Mouse (Mus musculus) myocyte (in vitro differentiated cells): Measurements from ENCODE around the gene 1110017D15Rik.

Source experiments
- CEBPB ChIP-seq: IDR thresholded peaks from 2 replicates; pipeline ENCODE4 v1.6.1; 2011; ENCODE audit warnings: mild to moderate bottlenecking, moderate library complexity; ENCODE audit not compliant: poor library complexity, insufficient read depth, severe bottlenecking
- E2F4 ChIP-seq: IDR thresholded peaks from one replicate; pipeline ENCODE4 v1.6.1; 2011; ENCODE audit warnings: mild to moderate bottlenecking, control low read depth, moderate library complexity; ENCODE audit not compliant: insufficient read depth
- MYOD1 ChIP-seq, 3 experiments: IDR thresholded peaks; one replicate each; pipeline ENCODE4 v1.6.1; 2011; ENCODE audit warnings: control low read depth in 2 of 3, low read depth in 2 of 3, mild to moderate bottlenecking in 2 of 3, moderate library complexity in 1 of 3; ENCODE audit not compliant: insufficient read length in 2 of 3, control insufficient read depth in 1 of 3
- MYOG ChIP-seq, 3 experiments: IDR thresholded peaks; one replicate each; pipeline ENCODE4 v1.6.1; 2011; ENCODE audit warnings: control low read depth in 2 of 3, low read depth in 2 of 3, mild to moderate bottlenecking in 2 of 3; ENCODE audit not compliant: insufficient read length in 2 of 3, control insufficient read depth in 1 of 3, insufficient read depth in 1 of 3
- POLR2A ChIP-seq: IDR thresholded peaks from one replicate; pipeline ENCODE4 v1.6.1; 2011; ENCODE audit warnings: low read depth, mild to moderate bottlenecking, control low read depth, moderate library complexity; ENCODE audit not compliant: insufficient read length
- POLR2AphosphoS2 ChIP-seq: IDR thresholded peaks from one replicate; pipeline ENCODE4 v1.6.1; 2011; ENCODE audit warnings: low read depth, control low read depth; ENCODE audit not compliant: insufficient read length
- TCF3 ChIP-seq: IDR thresholded peaks from one replicate; pipeline ENCODE4 v1.6.1; 2011; ENCODE audit warnings: low read depth, control low read depth; ENCODE audit not compliant: insufficient read length
- USF1 ChIP-seq: IDR thresholded peaks from one replicate; pipeline ENCODE4 v1.6.1; 2011; ENCODE audit warnings: low read depth, mild to moderate bottlenecking, control low read depth, moderate library complexity

GRCm38 (mm10) chr4:41497046-41497445, 20.1 kb downstream of the 1110017D15Rik start:
- TF ChIP-seq POLR2A (no peak), E2F4 (no peak), MYOG (IDR thresholded peaks at IDR 0.05; ENCODE audit: control insufficient read depth in 1 of 3, insufficient read depth in 1 of 3, insufficient read length in 2 of 3, low read depth in 2 of 3) (no peak), TCF3 (no peak), POLR2AphosphoS2 (no peak), USF1 (no peak), CEBPB (no peak), MYOD1 (IDR thresholded peaks at IDR 0.05; ENCODE audit: control insufficient read depth in 1 of 3, insufficient read length in 2 of 3, low read depth in 2 of 3) (no peak)
